Mouse (Mus musculus): ENCODE results near the gene Ptgfrn. TPM values are rescaled to one million over a fixed set of nuclear protein-coding genes. Genes with fewer than 3 reads are reported as not detected.

Ptgfrn gene
- polyA plus RNA-seq, 1 experiment, result not detected

GRCm38 (mm10) chr3:101072506-101073215 lies 37.4 kb downstream of the Ptgfrn start:
- no peak for TF ChIP-seq GATA1 (IDR thresholded peaks at IDR 0.05; ENCODE audit: low read length)

GRCm38 (mm10) chr3:101071576-101071975 lies 38.5 kb downstream of the Ptgfrn start:
- TF ChIP-seq GATA1 (IDR thresholded peaks at IDR 0.05; ENCODE audit: low read length), result no peak

- no peak for TF ChIP-seq GATA1 (IDR thresholded peaks at IDR 0.05; ENCODE audit: low read length)
These were observed 39.3 kb downstream of the Ptgfrn start for GRCm38 (mm10) chr3:101070796-101071235.

- TF ChIP-seq GATA1 (IDR thresholded peaks at IDR 0.05; ENCODE audit: low read length), result no peak
These were observed 39.8 kb downstream of the Ptgfrn start for GRCm38 (mm10) chr3:101070230-101070795.

GRCm38 (mm10) chr3:101068701-101069100 lies 41.4 kb downstream of the Ptgfrn start:
- no peak for TF ChIP-seq GATA1 (IDR thresholded peaks at IDR 0.05; ENCODE audit: low read length)

GRCm38 (mm10) chr3:101066175-101066574 lies 43.9 kb downstream of the Ptgfrn start:
- no peak for TF ChIP-seq GATA1 (IDR thresholded peaks at IDR 0.05; ENCODE audit: low read length)

GRCm38 (mm10) chr3:101061865-101062585 lies 48.1 kb downstream of the Ptgfrn start:
- no peak for TF ChIP-seq GATA1 (IDR thresholded peaks at IDR 0.05; ENCODE audit: low read length)

GRCm38 (mm10) chr3:101059214-101059613 lies 50.9 kb downstream of the Ptgfrn start:
- TF ChIP-seq GATA1 (IDR thresholded peaks at IDR 0.05; ENCODE audit: low read length), result no peak

GRCm38 (mm10) chr3:101058203-101058602 lies 51.9 kb downstream of the Ptgfrn start:
- no peak for TF ChIP-seq GATA1 (IDR thresholded peaks at IDR 0.05; ENCODE audit: low read length)

- TF ChIP-seq GATA1 (IDR thresholded peaks at IDR 0.05; ENCODE audit: low read length), result no peak
These were observed 54.9 kb downstream of the Ptgfrn start for GRCm38 (mm10) chr3:101055216-101055615.

GRCm38 (mm10) chr3:101051601-101052000 lies 58.5 kb downstream of the Ptgfrn start:
- TF ChIP-seq GATA1 (IDR thresholded peaks at IDR 0.05; ENCODE audit: low read length), result no peak

GRCm38 (mm10) chr3:101049997-101050396 lies 60.1 kb downstream of the Ptgfrn start:
- TF ChIP-seq GATA1 (IDR thresholded peaks at IDR 0.05; ENCODE audit: low read length), result no peak

GRCm38 (mm10) chr3:101048781-101049180 lies 61.3 kb downstream of the Ptgfrn start:
- TF ChIP-seq GATA1 (IDR thresholded peaks at IDR 0.05; ENCODE audit: low read length), result no peak

GRCm38 (mm10) chr3:101047586-101048275 lies 62.3 kb downstream of the Ptgfrn start:
- TF ChIP-seq GATA1 (IDR thresholded peaks at IDR 0.05; ENCODE audit: low read length), result no peak

GRCm38 (mm10) chr3:101045431-101045830 lies 64.6 kb downstream of the Ptgfrn start:
- no peak for TF ChIP-seq GATA1 (IDR thresholded peaks at IDR 0.05; ENCODE audit: low read length)

GRCm38 (mm10) chr3:101044686-101045085 lies 65.4 kb downstream of the Ptgfrn start:
- TF ChIP-seq GATA1 (IDR thresholded peaks at IDR 0.05; ENCODE audit: low read length), result no peak

Data from G1E-ER4 (cell line).